27 mouse cellular contexts compared by ENCODE assay signal in the genomic region with DNA sequence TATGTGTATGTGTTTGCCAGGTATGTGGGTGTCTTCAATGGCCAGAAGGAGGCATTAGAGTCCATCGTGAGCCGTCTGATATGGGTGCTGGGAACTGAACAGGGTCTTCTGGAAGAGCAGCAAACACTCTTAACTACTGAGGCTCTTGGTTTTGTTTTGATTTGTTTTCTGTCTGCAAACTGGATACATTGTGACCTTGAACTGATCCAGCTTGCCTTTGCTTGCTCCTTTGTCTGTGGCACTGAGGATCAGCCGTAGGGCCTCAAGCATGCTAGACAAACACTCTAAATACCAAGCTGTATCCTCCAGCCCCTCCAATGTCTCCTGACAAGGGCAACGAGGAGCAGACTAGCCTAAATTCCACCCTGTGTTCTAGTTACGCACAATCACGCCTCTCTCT. TPM values are rescaled to one million over a fixed set of nuclear protein-coding genes. Genes with fewer than 3 reads are reported as not detected.
DNase-seq lines count a peak whose midpoint lies in the region; ATAC-seq and TF ChIP-seq lines count a peak whose summit lies in the region.
"Had no signal": no experiment of that assay in that cellular context is flagged by ENCODE, and none has a peak within 500 bp of the region (broad histone marks: within the 10 kb centered on the region; RNA-seq: fewer than 3 reads in every experiment).

No protein-coding gene starts in this region.

- TF ChIP-seq POLR2A in heart, adult 2 months (IDR thresholded peaks at IDR 0.05; ENCODE audit: insufficient read depth, low read depth, low read length), result no peak

- no peak overlapping the region for H3K4me3 ChIP-seq in gastrocnemius, adult 2 months
- no peak overlapping the region for H3K4me3 ChIP-seq in heart, adult 2 months
- no peak overlapping the region for H3K4me3 ChIP-seq in heart, embryonic 15.5 days
- H3K4me3 ChIP-seq in heart, postnatal 0 days (ENCODE audit: low read depth, low read length), result no peak overlapping the region
- H3K4me3 ChIP-seq: embryonic facial prominence, embryonic 10.5 days; embryonic facial prominence, embryonic 12.5 days; forebrain, embryonic 13.5 days had no signal

- H3K4me1 ChIP-seq in heart, adult 2 months (ENCODE audit: control insufficient read depth, insufficient read depth, low read length), result peaks cover 3% of the 10 kb centered on the region; the same call in 1 of the 2 replicates
- H3K4me1 ChIP-seq in heart, embryonic 15.5 days (replicated peaks), result peaks cover 9% of the 10 kb centered on the region; the same call in 1 of the 2 replicates
- no peaks in the 10 kb centered on the region for H3K4me1 ChIP-seq in heart, postnatal 0 days (ENCODE audit: control insufficient read depth, insufficient read depth)
- H3K4me1 ChIP-seq: embryonic facial prominence, embryonic 10.5 days; embryonic facial prominence, embryonic 12.5 days; forebrain, embryonic 13.5 days had no signal

- H3K9me3 ChIP-seq in heart, embryonic 15.5 days (replicated peaks), result no peaks in the 10 kb centered on the region
- H3K9me3 ChIP-seq in heart, postnatal 0 days (replicated peaks; ENCODE audit: control insufficient read depth, low read length), result no peaks in the 10 kb centered on the region
- H3K9me3 ChIP-seq: embryonic facial prominence, embryonic 10.5 days; embryonic facial prominence, embryonic 12.5 days; forebrain, embryonic 13.5 days; G1E had no signal

- TF ChIP-seq EP300 in heart, adult 2 months (IDR thresholded peaks at IDR 0.05; ENCODE audit: insufficient read depth, low read depth, low read length), result no peak
- no peak for TF ChIP-seq EP300 in heart, postnatal 0 days (IDR thresholded peaks at IDR 0.05; ENCODE audit: low read depth)

- no peak for TF ChIP-seq CTCF in gastrocnemius, adult 2 months (IDR thresholded peaks at IDR 0.05)
- TF ChIP-seq CTCF in heart, adult 2 months (IDR thresholded peaks at IDR 0.05), result no peak
- no peak for TF ChIP-seq CTCF in heart, postnatal 0 days (IDR thresholded peaks at IDR 0.05; ENCODE audit: low read depth)

- H3K27me3 ChIP-seq in heart, adult 2 months (ENCODE audit: control insufficient read depth, insufficient read depth, low read length), result no peaks in the 10 kb centered on the region
- H3K27me3 ChIP-seq in heart, embryonic 15.5 days, result no peaks in the 10 kb centered on the region
- no peaks in the 10 kb centered on the region for H3K27me3 ChIP-seq in heart, postnatal 0 days (ENCODE audit: control insufficient read depth, insufficient read depth, low read length)
- H3K27me3 ChIP-seq: CH12.LX; embryonic facial prominence, embryonic 12.5 days; forebrain, embryonic 13.5 days; Patski had no signal

- no peak overlapping the region for H3K4me2 ChIP-seq in heart, embryonic 15.5 days
- H3K4me2 ChIP-seq in heart, postnatal 0 days (ENCODE audit: low read depth, low read length), result no peak overlapping the region
- H3K4me2 ChIP-seq: embryonic facial prominence, embryonic 12.5 days; forebrain, embryonic 13.5 days had no signal

- WGBS in heart, adult 2 months, result 85% methylated on average over 6 of the region's 6 CpGs
- WGBS in heart, embryonic 15.5 days, result 88% methylated on average over 6 of the region's 6 CpGs
- 84% methylated on average over 6 of the region's 6 CpGs for WGBS in heart, postnatal 0 days

- H3K27ac ChIP-seq in gastrocnemius, adult 2 months, result peak overlapping the region; percentile 88; the same call in 1 of the 2 replicates
- H3K27ac ChIP-seq in heart, adult 2 months, result peak overlapping the region; percentile 85; the same call in 1 of the 2 replicates
- H3K27ac ChIP-seq in heart, embryonic 15.5 days, result peak overlapping the region; percentile 92
- peak overlapping the region; percentile 96 for H3K27ac ChIP-seq in heart, postnatal 0 days (ENCODE audit: low read depth)
- H3K27ac ChIP-seq: embryonic facial prominence, embryonic 10.5 days; embryonic facial prominence, embryonic 12.5 days; forebrain, embryonic 13.5 days had no signal

- no peaks in the 10 kb centered on the region for H3K36me3 ChIP-seq in heart, adult 2 months (ENCODE audit: control insufficient read depth, insufficient read depth, low read length)
- H3K36me3 ChIP-seq in heart, embryonic 15.5 days, result peaks cover 14% of the 10 kb centered on the region
- peaks cover 32% of the 10 kb centered on the region for H3K36me3 ChIP-seq in heart, postnatal 0 days (replicated peaks; ENCODE audit: control insufficient read depth, insufficient read depth, low read length)
- H3K36me3 ChIP-seq: embryonic facial prominence, embryonic 10.5 days; embryonic facial prominence, embryonic 12.5 days; G1E had no signal

- no peak for DNase-seq in gastrocnemius, adult 2 months
- no peak for DNase-seq in gastrocnemius, postnatal 25 days
- no peak for DNase-seq in heart, adult 2 months
- no peak for DNase-seq in heart, adult 9 months (ENCODE audit: low spot score in 2 of 2)
- DNase-seq in heart, adult 18-20 months, result no peak
- DNase-seq in heart, postnatal 0 days (ENCODE audit: low spot score), result no peak
- DNase-seq in heart, postnatal 36 days, result no peak
- DNase-seq: adrenal gland, adult 8-10 months; adrenal gland, postnatal 14 days; adrenal gland, postnatal 36 days; B cell, adult 2 months; cerebellum, adult 11-12 months; cerebellum, adult 2 months; cerebellum, adult 9-10 months; cerebellum, postnatal 10 days; cerebellum, postnatal 25 days had no signal

- no peak for ATAC-seq in heart, embryonic 15.5 days (replicated peaks; ENCODE audit: insufficient number of reproducible peaks, insufficient read depth, low FRiP score, low read depth)
- ATAC-seq in heart, postnatal 0 days (ENCODE audit: insufficient read depth, low read depth), result no peak
- ATAC-seq: activated CD4-positive, CD25-positive, alpha-beta regulatory T cell, adult 4 months; CD4-positive, CD25-positive, alpha-beta regulatory T cell, adult 4 months; forebrain, embryonic 13.5 days; Patski had no signal

- no peak overlapping the region for H3K9ac ChIP-seq in heart, adult 2 months (ENCODE audit: low read depth, low read length)
- no peak overlapping the region for H3K9ac ChIP-seq in heart, embryonic 15.5 days
- H3K9ac ChIP-seq in heart, postnatal 0 days (replicated peaks; ENCODE audit: low read depth, low read length), result no peak overlapping the region
- H3K9ac ChIP-seq: embryonic facial prominence, embryonic 12.5 days; forebrain, embryonic 13.5 days had no signal

- no peaks in the 10 kb centered on the region for H3K79me2 ChIP-seq in heart, adult 2 months (replicated peaks; ENCODE audit: control insufficient read depth, insufficient read depth, low read length)

- intact Hi-C loops in gastrocnemius, adult 2 months (cut with DNase I), result no loop called here
- intact Hi-C loops in heart, adult 2 months (cut with DNase I), result no loop called here
- intact Hi-C loops in heart, postnatal 36 days (cut with DNase I), result no loop called here

RNA-seq across cellular contexts. Expression of gene Atoh7, which starts 27.7 kb away (rescaled TPM):
- not detected for total RNA-seq in gastrocnemius, adult 2 months (2021)
- not detected for total RNA-seq in gastrocnemius, postnatal 25 days (2021)
- total RNA-seq in heart, adult 2 months (2021), result not detected
- not detected in 2 replicates for polyA plus RNA-seq in heart, adult 2 months (2012; rRNA removed)
- polyA plus RNA-seq in heart, embryonic 15.5 days (2015; fragmentation: Nextera tagmentation; extraction: Ambion mirVana), result not detected in 2 replicates
- total RNA-seq in heart, adult 18-20 months (2021), result not detected
- not detected in 2 replicates for total RNA-seq in heart, postnatal 0 days (2014; rRNA removed; ENCODE audit: low replicate concordance)
- not detected in 2 replicates for polyA plus RNA-seq in heart, postnatal 0 days (2015; fragmentation: Nextera tagmentation; extraction: Ambion mirVana)
- total RNA-seq in heart, postnatal 36 days (2021), result not detected
- total RNA-seq: adrenal gland, adult 18-20 months; adrenal gland, adult 8-10 months; adrenal gland, postnatal 14 days; adrenal gland, postnatal 36 days; CH12.LX; G1E had no signal
- polyA plus RNA-seq: activated CD4-positive, CD25-positive, alpha-beta regulatory T cell, adult 4 months; CD4-positive, CD25-positive, alpha-beta regulatory T cell, adult 4 months; embryonic facial prominence, embryonic 14.5 days; G1E; Patski had no signal
